Mouse (Mus musculus): ENCODE results near the gene Atf2.
"Not testable (repeated sequence)": the region's sequence is repeated elsewhere in the genome, so short reads cannot be mapped to it uniquely, and the experiment has no call there.

Atf2 gene

GRCm38 (mm10) chr2:73885997-73886396, 6.4 kb downstream of the Atf2 start:
- DNase-seq (ENCODE audit: low read depth, low spot score) = no peak

- DNase-seq (ENCODE audit: low read depth, low spot score) = no peak
These were observed 14.5 kb downstream of the Atf2 start for GRCm38 (mm10) chr2:73877891-73878290.

DNA sequence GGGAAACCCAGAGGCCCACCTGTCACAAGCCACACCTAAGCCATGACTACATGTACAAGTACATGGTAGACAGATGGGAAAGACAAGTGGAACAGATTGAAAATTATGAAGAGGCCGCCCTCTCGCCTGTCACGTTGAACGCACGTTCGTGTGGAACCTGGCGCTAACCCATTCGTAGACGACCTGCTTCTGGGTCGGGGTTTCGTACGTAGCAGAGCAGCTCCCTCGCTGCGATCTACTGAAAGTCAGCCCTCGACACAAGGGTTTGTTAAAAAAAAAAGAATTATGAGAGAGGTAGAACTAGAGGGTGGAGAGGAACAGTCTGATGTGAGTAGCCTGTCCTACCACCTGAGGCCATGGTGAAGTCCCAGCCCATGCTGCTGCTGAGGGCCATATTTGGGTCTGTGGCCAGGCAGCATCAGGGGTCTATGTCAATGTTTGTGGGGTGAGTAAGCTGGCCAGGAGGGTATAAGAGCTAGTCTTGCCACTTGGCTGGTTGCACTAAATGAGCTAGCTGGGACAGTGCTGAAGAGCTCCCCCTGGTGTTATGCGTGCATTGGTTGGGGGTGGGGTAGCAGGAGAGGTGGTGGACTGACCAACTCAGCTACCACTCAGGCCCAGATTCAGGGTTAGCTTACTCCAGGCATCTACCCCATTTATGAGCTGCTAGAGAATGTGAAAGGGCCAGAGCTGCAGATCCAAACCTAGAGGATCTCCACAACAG, 24.5 kb downstream of the Atf2 start:
- DNase-seq (ENCODE audit: low read depth, low spot score) = peak; percentile 13

DNA sequence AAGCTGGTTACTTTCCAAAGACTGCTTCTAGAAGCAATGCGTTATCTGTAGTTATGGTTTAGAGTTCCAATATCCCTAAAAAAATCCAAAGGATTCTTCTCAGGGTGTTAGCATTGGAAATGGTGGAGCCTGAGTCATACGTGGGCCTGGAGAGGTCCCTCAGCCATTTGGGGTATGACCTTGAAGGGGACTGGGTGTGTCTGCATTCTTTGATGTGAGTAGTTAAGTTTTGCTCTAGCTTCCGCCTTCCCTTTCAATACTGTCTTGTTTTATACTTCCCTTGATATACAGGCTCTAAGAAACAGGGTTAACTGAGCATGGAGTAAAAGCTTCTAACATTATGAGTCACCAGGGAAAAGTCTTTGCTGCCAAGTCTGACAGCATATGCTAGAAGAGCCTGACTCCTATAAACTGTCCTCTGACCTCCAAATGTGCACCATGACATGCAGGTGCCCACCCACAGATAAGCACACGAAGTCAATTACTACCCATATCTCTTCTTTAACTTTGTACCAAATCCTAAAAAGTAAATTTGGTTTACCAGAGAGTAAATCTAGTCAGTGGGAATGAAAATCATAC, 32.3 kb downstream of the Atf2 start:
- no peak for DNase-seq (ENCODE audit: low read depth, low spot score)

- no peak for DNase-seq (ENCODE audit: low read depth, low spot score)
These were observed 35.1 kb downstream of the Atf2 start for GRCm38 (mm10) chr2:73857352-73857751.

GRCm38 (mm10) chr2:73856246-73856645, 36.2 kb downstream of the Atf2 start:
- DNase-seq (ENCODE audit: low read depth, low spot score) = no peak

GRCm38 (mm10) chr2:73834406-73835015, 57.9 kb downstream of the Atf2 start:
- no peak for DNase-seq (ENCODE audit: low read depth, low spot score)

DNA sequence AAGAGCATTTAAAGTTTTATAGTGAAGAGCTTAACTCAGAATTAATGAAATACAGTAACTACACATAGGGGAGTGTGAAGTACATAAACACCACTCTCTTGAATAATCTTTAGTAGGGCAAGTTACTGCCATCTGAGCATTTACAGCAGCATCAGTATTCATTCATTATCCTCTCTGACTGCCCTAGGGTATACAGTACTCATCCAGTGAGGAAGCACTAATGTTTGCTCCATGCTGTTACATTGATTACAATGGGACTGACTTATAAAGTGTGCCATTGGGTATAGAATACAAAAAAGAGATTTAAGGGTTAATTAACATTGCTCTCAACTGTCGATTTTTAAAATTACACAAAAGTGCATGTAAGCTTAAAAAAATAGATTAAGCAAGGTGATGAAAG, 59.2 kb downstream of the Atf2 start:
- DNase-seq (ENCODE audit: low read depth, low spot score) = no peak

GRCm38 (mm10) chr2:73818742-73819141, 73.7 kb downstream of the Atf2 start:
- DNase-seq (ENCODE audit: low read depth, low spot score) = no peak

DNA sequence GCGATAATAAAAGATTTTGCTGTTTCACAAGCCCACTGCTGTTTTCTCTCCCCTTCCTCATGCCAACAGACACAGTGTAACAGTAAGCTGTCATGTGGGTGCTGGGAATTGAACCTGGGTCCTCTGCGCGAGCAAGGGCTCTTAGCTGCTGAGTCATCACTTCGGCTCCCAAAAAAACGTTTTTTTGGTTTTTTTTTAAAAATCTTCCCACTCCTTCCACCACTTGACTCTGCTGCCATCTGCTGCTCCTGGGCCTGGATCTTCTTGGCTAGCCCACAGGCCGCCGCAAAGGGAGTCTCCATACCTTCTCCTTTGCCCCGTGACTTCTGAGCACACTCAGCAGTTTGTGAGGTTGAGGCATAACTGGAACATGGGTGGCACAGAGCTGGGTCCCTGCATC, 84.8 kb downstream of the Atf2 start:
- no peak for DNase-seq (ENCODE audit: low read depth, low spot score)

GRCm38 (mm10) chr2:73800127-73800526, 92.3 kb downstream of the Atf2 start:
- not testable (repeated sequence) for DNase-seq (ENCODE audit: low read depth, low spot score)

DNA sequence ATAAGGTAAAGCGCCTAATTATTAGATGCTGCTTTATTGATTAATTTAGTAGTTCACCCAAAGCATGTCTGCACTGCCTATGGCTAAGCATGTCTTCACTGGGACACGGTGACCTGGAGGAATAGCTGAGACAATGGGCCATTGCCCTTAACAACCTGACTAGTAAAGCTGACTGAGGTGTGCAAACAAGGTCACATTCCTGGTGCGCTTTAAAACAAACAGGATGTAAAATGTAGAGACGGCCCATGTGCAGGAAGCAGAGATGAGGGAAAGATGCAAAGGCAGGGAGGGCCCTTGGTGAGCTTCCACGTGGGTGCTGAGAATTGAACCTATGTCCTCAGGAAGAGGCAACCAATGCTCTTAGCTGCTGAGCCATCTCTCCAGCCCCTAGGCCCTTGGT, 93.7 kb downstream of the Atf2 start:
- DNase-seq (ENCODE audit: low read depth, low spot score) = no peak

- no peak for DNase-seq (ENCODE audit: low read depth, low spot score)
These were observed 94.3 kb downstream of the Atf2 start for GRCm38 (mm10) chr2:73798136-73798535.

- DNase-seq (ENCODE audit: low read depth, low spot score) = peak; percentile 32
These were observed 100.4 kb downstream of the Atf2 start for GRCm38 (mm10) chr2:73791846-73792630.

DNA sequence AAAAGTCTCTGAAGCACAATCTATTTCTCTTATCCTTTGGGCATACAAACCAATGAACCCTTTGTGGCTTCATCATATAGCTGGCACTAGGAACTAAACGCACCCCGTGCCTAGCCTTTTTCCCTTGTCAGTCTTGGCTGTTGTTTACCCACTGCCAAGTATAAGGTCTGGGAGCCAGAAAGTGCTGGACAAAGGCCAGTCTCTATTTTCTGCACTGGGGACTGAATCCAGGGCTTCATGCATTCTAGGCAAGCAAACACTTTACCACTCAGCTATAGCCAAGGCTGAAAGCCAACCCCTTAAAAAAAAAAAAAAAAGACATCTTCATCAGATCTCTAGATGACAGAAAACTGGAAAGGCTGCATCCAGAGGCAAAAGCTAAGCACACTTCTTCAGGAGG, 102.1 kb downstream of the Atf2 start:
- no peak for DNase-seq (ENCODE audit: low read depth, low spot score)

- DNase-seq (ENCODE audit: low read depth, low spot score) = no peak
These were observed 104.0 kb downstream of the Atf2 start for GRCm38 (mm10) chr2:73788395-73788794.

DNA sequence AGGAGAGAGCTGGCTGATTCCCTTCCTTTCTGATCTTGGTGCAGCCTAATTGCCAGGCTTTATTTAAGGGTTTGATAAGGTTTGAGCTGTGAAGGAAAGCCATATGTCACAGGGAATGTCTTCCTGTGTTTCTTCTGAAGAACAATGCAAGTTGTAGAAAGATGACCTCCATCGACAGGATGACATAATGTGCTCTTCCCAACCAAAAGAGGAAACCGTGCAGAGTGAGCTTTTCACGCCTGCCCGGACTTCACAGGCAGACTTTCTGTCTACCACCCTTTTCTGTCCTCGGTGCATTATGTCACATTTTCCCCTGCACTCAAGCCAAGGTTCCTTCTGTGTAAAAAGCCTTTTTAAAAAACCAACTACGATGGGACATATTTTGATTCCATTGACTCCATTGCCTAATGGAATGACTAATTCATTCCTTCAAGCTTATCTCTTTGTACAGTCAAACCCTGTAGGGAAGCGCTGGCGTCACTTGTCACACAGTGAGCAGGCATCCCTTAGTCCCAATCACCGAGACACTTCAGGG, 110.0 kb downstream of the Atf2 start:
- no peak for DNase-seq (ENCODE audit: low read depth, low spot score)

DNA sequence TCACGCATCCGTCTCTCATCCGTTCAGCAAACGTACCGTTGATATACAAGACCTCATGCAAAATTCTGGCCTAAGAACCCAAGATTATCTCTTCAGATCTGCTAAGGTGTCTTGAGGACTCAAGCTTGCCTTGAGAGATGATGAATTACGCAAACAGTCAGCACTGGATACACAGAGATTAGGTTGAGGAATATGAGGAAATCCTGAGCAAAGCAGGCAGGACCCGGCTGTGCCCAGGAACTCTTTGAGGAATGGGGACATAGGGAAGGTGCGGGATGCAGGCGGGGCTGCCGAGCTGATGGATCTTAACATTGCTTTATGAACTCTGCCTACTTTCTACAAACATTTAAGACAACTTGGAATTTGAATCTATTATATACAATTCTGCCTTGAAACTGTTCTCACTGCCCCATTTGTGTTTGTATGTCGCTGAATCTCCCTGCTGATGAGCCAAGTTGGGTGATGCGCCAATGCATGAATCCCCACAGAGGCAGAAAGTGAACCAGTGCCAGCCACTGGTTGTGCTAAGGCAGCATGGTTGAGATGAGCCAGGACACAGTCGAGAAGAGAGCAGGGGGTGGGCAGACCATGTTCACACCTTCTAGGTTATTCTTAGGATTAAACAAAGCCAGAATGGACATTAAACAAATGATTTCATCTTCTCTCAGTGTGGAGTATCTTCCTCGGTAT, 112.0 kb downstream of the Atf2 start:
- DNase-seq (ENCODE audit: low read depth, low spot score) = no peak

DNA sequence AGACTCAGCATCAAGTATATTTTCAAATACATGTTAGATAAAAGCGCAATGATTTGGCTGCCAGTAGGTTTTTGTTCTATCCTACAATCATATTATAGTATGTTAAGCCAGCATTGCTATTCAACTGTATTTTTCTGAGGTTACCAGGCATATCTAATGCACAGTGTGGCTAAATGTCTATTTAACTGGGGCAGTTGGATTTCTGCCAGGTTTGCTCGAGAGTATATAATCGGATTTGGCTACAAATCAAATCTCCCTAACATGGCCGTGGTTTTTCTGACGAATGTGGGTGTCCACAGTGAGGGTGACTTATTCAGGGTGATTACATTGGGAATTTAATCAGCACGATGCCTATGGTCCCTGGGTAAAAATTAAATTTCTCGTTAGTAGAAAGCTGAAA, 112.6 kb downstream of the Atf2 start:
- no peak for DNase-seq (ENCODE audit: low read depth, low spot score)

GRCm38 (mm10) chr2:73779016-73779595, 113.3 kb downstream of the Atf2 start:
- no peak for DNase-seq (ENCODE audit: low read depth, low spot score)

DNA sequence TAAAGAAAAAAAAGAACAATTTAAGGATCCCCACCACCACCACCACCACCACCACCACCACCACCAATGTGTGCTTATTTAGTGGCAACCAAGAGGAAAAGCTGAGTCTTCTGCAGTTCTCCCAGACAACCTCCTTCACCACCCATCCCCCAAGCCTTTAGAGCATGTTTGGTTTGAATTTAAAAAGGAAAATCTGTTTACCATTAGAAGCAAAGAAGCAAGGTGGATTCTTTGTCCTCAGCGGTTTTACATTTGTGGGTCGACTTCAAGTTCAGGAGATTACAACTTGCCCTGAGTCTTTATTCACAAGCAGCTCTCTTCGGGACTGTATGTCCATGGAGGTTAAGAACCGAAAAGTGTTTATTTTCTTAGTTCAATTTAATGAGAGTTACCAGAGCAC, 115.5 kb downstream of the Atf2 start:
- DNase-seq (ENCODE audit: low read depth, low spot score) = peak; percentile 51

All from forelimb bud, embryonic 11.5 days (tissue).